Mouse (Mus musculus) frontal cortex, postnatal 10 days (tissue): ENCODE results near the gene Cdh5.
"Not testable (repeated sequence)": the region's sequence is repeated elsewhere in the genome, so short reads cannot be mapped to it uniquely, and the experiment has no call there.

ENCODE experiments used
- DNase-seq, 2 experiments: peaks; one replicate each; pipeline ENCODE4 v3.0.0; 2022; ENCODE audit warnings: low spot score in 2 of 2, mixed read lengths in 1 of 2

Cdh5 gene

GRCm38 (mm10) chr8:104101415-104101814, at the start of gene Cdh5:
TSS of gene Cdh5 (plus strand) at chr8:104101625.
- DNase-seq = no peak

GRCm38 (mm10) chr8:104059922-104060321, 41.5 kb upstream of the Cdh5 start:
- no peak for DNase-seq

GRCm38 (mm10) chr8:104060446-104060845, 41.0 kb upstream of the Cdh5 start:
- no peak for DNase-seq

GRCm38 (mm10) chr8:104061048-104061988, 40.1 kb upstream of the Cdh5 start:
- DNase-seq = no peak

- DNase-seq = no peak
Measured at GRCm38 (mm10) chr8:104061989-104062820, 39.2 kb upstream of the Cdh5 start.

- peak in 1 of 2 experiments; percentile 30 for DNase-seq
Measured at GRCm38 (mm10) chr8:104065223-104065622, 36.2 kb upstream of the Cdh5 start.

GRCm38 (mm10) chr8:104065906-104066518, 35.4 kb upstream of the Cdh5 start:
- DNase-seq = no peak

GRCm38 (mm10) chr8:104067390-104067925, 34.0 kb upstream of the Cdh5 start:
- no peak for DNase-seq

GRCm38 (mm10) chr8:104068421-104069035, 32.9 kb upstream of the Cdh5 start:
- no peak for DNase-seq

- DNase-seq = not testable (repeated sequence)
Measured at GRCm38 (mm10) chr8:104070201-104070865, 31.1 kb upstream of the Cdh5 start.

GRCm38 (mm10) chr8:104070949-104071348, 30.5 kb upstream of the Cdh5 start:
- no peak for DNase-seq

GRCm38 (mm10) chr8:104075079-104075478, 26.3 kb upstream of the Cdh5 start:
- DNase-seq = no peak

GRCm38 (mm10) chr8:104076541-104077412, 24.6 kb upstream of the Cdh5 start:
- peak; percentile 42 to 61 for DNase-seq

- DNase-seq = no peak
Measured at GRCm38 (mm10) chr8:104078091-104078490, 23.3 kb upstream of the Cdh5 start.

- DNase-seq = no peak
Measured at GRCm38 (mm10) chr8:104085281-104085680, 16.1 kb upstream of the Cdh5 start.

GRCm38 (mm10) chr8:104086615-104087014, 14.8 kb upstream of the Cdh5 start:
- no peak for DNase-seq

- DNase-seq = no peak
Measured at GRCm38 (mm10) chr8:104087091-104087490, 14.3 kb upstream of the Cdh5 start.

- DNase-seq = not testable (repeated sequence)
Measured at GRCm38 (mm10) chr8:104087878-104088277, 13.5 kb upstream of the Cdh5 start.

GRCm38 (mm10) chr8:104088881-104089280, 12.5 kb upstream of the Cdh5 start:
- DNase-seq = no peak
